Comparison of ENCODE assay signal across 17 mouse cellular contexts in genomic region chr7:56941606-56942005, GRCm38 (mm10).
"Had no signal": no experiment of that assay in that cellular context is flagged by ENCODE, and none has a peak within 500 bp of the region (broad histone marks: within the 10 kb centered on the region; RNA-seq: fewer than 3 reads in every experiment).

No protein-coding gene starts in this region.

- ATAC-seq: midbrain, embryonic 16.5 days had no signal

- DNase-seq: lung, adult 18-20 months; lung, embryonic 14.5 days; lung, postnatal 10 days; lung, postnatal 4 days; midbrain, embryonic 14.5 days; retina, postnatal 1 day; right cerebral cortex, postnatal 25 days; right cerebral cortex, postnatal 4 days; spleen, adult 18-20 months; thymus, adult 2 months; thymus, postnatal 36 days had no signal

- H3K4me3 ChIP-seq: midbrain, embryonic 10.5 days; midbrain, embryonic 12.5 days; myocyte; neural tube, embryonic 13.5 days; neural tube, embryonic 15.5 days had no signal

- H3K27ac ChIP-seq: midbrain, embryonic 10.5 days; midbrain, embryonic 12.5 days; neural tube, embryonic 13.5 days; neural tube, embryonic 15.5 days had no signal
